Mouse (Mus musculus) hindbrain, embryonic 12.5 days (tissue): ENCODE measurements around the gene Cdan1. TPM values are rescaled to one million over a fixed set of nuclear protein-coding genes. Genes with fewer than 3 reads are reported as not detected.
"Not testable (repeated sequence)": the region's sequence is repeated elsewhere in the genome, so short reads cannot be mapped to it uniquely, and the experiment has no call there.

ENCODE experiments used
- ATAC-seq: fragments of 200-750 bp; cut with Nextera tagmentation; 2 replicates; pipeline ENCODE4 v1.8.0; 2017; ENCODE audit warnings: moderate TSS enrichment; ENCODE audit not compliant: low FRiP score
- H3K27ac ChIP-seq: fragments of 300-500 bp; sonication (generic); 2 replicates; pipeline ENCODE4 v1.5.1; 2016; ENCODE audit warnings: mild to moderate bottlenecking
- H3K27me3 ChIP-seq: fragments of 300-500 bp; sonication (generic); 2 replicates; pipeline ENCODE4 v1.6.1; 2016; ENCODE audit warnings: mild to moderate bottlenecking
- H3K36me3 ChIP-seq: fragments of 300-500 bp; sonication (generic); 2 replicates; pipeline ENCODE4 v1.6.1; 2016; ENCODE audit warnings: mild to moderate bottlenecking
- H3K4me1 ChIP-seq: fragments of 300-500 bp; sonication (generic); 2 replicates; pipeline ENCODE4 v1.6.1; 2016
- H3K4me2 ChIP-seq: fragments of 300-500 bp; sonication (generic); replicated peaks from 2 replicates; pipeline ENCODE4 v1.6.1; 2016; ENCODE audit warnings: mild to moderate bottlenecking
- H3K4me3 ChIP-seq: fragments of 300-500 bp; sonication (generic); 2 replicates; pipeline ENCODE4 v1.5.1; 2016; ENCODE audit warnings: mild to moderate bottlenecking
- H3K9ac ChIP-seq: fragments of 300-500 bp; sonication (generic); 2 replicates; pipeline ENCODE4 v1.6.1; 2016; ENCODE audit warnings: mild to moderate bottlenecking, moderate library complexity
- H3K9me3 ChIP-seq: fragments of 300-500 bp; sonication (generic); replicated peaks from 2 replicates; pipeline ENCODE4 v1.6.1; 2016; ENCODE audit warnings: mild to moderate bottlenecking
- WGBS: fragments of 180-500 bp; shearing (Covaris S2); methylation state at CpG from one replicate; pipeline ENCODE4 v1.1.7; 2016; 5-methylcytosine and 5-hydroxymethylcytosine counted together
- polyA plus RNA-seq: library from polyadenylated mRNA; unstranded; fragments of >200 nt; fragmentation: Nextera tagmentation; extraction: Ambion mirVana; gene quantifications from 2 replicates; pipeline ENCODE4 v1.2.1, GENCODE M21; 2016

The Cdan1 gene
- polyA plus RNA-seq, 1 experiment from 2014 or later = 11.1 TPM

DNA sequence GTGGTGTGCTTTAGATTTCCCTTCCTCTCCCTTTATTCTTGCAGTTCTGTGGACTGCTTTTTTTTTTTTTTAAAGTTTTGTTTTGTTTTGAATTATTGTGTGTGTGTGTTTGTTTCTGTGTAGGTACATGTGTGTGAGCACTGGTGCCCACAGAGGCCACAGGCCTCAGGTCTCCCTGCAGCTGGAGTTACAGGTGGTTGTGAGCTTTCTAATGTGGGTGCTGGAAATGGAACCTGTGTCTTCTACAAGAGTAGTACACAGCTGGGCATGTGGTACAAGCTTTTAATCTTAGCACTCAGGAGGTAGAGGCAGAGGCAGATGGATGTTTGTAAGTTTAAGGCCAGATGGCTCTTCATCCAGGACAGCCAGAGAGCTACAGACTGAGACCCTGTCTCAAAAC lies 142.9 kb downstream of the Cdan1 start:
- Histone ChIP-seq H3K27me3 (no peaks in the 10 kb centered on the region), H3K9ac (no peak overlapping the region), H3K36me3 (peaks cover 16% of the 10 kb centered on the region), H3K4me3 (no peak overlapping the region), H3K4me2 (no peak overlapping the region), H3K4me1 (no peaks in the 10 kb centered on the region), H3K27ac (no peak overlapping the region), H3K9me3 (no peaks in the 10 kb centered on the region)
- no peak for ATAC-seq

DNA sequence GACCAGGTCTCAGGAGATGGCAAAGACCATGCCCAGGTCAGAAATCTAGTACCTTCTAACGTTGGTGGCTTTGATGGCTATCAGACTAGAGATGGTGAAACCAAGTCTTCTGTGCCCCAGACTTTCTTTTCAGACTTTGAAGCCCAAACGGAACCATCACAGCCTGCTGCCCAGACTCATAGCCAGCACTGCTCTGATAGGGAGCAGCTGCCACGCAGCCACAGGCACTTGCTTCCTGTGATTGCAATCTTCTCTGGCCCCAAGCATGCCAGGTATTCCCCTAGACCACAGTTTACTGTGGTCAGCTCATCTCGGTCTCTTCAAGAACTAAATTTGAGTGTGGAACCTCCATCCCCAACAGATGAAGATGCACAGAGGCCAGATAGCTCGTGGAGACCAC lies 147.3 kb downstream of the Cdan1 start:
- Histone ChIP-seq H3K4me3 (no peak overlapping the region), H3K36me3 (peaks cover 22% of the 10 kb centered on the region), H3K4me1 (no peaks in the 10 kb centered on the region), H3K9me3 (no peaks in the 10 kb centered on the region), H3K4me2 (no peak overlapping the region), H3K27me3 (no peaks in the 10 kb centered on the region), H3K27ac (no peak overlapping the region), H3K9ac (no peak overlapping the region)
- ATAC-seq = no peak
- WGBS = 78% methylated on average over 5 of the region's 5 CpGs

DNA sequence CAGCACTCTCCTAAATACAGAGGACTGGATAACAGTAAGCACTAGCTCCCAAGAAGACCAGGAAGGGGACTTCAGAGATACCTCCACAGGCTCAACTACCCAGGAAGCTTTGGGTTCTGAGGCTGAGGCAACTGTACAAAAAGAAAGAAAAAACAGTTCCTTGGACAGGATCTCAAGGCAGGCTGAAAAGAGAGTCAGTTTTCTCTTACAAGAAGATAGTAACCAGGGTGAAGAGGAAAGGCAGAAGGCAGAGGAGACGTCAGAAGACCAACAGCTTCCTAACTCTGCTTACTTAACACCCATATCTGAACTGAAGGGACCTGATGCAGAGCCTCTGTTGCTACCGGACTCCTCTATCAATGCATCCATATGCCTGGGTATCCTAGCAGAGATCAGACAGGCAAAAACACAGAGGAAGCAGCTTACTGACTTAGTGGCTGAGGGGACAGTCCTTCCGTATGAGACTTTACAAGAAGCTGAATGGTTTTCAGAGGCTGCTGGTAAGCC lies 149.5 kb downstream of the Cdan1 start:
- Histone ChIP-seq H3K4me3 (no peak overlapping the region), H3K36me3 (peaks cover 45% of the 10 kb centered on the region), H3K27ac (no peak overlapping the region), H3K9ac (no peak overlapping the region), H3K9me3 (no peaks in the 10 kb centered on the region), H3K27me3 (no peaks in the 10 kb centered on the region), H3K4me1 (no peaks in the 10 kb centered on the region), H3K4me2 (no peak overlapping the region)
- WGBS = 89% methylated on average over 3 of the region's 3 CpGs
- no peak for ATAC-seq

DNA sequence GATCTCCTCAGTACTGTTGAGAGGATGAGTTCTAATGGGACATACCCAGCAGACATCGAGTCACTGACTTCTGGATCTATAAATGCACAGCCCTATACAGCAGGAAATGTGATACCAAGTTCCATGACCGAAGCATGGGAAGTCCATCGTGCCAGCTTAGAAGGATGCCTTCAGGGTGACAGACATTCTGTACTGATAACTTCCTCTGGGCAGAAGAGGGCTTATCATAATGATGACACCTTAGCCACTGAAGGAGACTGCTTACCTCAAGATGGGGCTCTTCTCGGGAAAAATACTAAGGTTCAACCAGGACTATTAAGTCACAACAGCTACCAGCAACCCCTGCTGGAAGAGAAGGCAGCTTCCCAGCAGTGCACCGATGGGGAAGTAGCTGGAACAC lies 152.2 kb downstream of the Cdan1 start:
- H3K9ac ChIP-seq = no peak overlapping the region
- H3K36me3 ChIP-seq = peaks cover 41% of the 10 kb centered on the region
- no peak for ATAC-seq
- H3K27ac ChIP-seq = no peak overlapping the region
- H3K27me3 ChIP-seq = no peaks in the 10 kb centered on the region
- no peaks in the 10 kb centered on the region for H3K4me1 ChIP-seq
- H3K4me3 ChIP-seq = no peak overlapping the region
- WGBS = 85% methylated on average over 5 of the region's 5 CpGs
- no peaks in the 10 kb centered on the region for H3K9me3 ChIP-seq
- H3K4me2 ChIP-seq = no peak overlapping the region

DNA sequence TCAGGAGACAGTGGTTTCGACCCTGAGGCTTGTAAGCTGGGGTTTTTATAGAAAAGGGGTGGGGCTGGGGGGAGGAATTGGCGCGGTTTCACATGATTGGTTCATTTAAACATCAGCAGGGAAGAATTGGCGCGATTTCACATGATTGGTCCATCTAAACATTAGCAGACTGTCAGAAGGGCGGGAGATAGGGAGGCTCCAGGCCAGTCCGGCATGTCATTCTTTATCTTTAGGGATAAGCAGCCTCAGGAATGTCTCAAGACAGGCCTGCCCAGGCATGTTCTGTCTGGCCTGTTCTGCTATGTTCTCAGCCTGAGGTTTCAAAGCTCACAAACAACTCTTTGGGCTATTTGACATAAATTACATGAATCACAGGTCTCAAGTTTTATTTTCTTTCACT lies 168.8 kb downstream of the Cdan1 start:
- not testable (repeated sequence) for H3K9me3 ChIP-seq, H3K4me1 ChIP-seq, H3K27ac ChIP-seq, H3K4me3 ChIP-seq, H3K9ac ChIP-seq, H3K4me2 ChIP-seq, ATAC-seq, H3K27me3 ChIP-seq
- 90% methylated on average over 7 of the region's 7 CpGs for WGBS
- peaks cover 15% of the 10 kb centered on the region; the same call in 1 of the 2 replicates for H3K36me3 ChIP-seq

DNA sequence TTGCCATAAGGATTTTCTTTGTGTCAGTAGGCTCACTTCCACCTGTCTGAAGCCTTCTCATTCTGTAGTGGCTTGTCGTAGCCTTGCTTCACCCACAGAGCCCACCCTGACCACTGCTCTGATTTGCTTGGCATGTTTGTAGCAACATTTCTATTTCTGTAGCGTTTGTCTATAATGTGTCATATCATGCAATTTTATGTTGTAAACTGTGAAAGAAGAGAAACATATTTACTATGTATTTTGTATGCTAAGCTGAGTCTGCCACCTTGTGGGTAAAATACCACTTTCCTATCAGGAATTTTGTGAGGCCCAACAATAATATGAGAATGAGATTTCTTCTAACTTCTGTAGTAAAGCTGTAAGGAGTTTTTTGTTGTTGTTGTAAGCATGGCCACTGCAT lies 179.7 kb downstream of the Cdan1 start:
- Histone ChIP-seq H3K9me3 (no peaks in the 10 kb centered on the region), H3K27ac (no peak overlapping the region), H3K4me3 (no peak overlapping the region), H3K4me1 (no peaks in the 10 kb centered on the region), H3K27me3 (no peaks in the 10 kb centered on the region), H3K4me2 (no peak overlapping the region), H3K9ac (no peak overlapping the region), H3K36me3 (no peaks in the 10 kb centered on the region)
- ATAC-seq = no peak
- 88% methylated on average over 2 of the region's 2 CpGs for WGBS

DNA sequence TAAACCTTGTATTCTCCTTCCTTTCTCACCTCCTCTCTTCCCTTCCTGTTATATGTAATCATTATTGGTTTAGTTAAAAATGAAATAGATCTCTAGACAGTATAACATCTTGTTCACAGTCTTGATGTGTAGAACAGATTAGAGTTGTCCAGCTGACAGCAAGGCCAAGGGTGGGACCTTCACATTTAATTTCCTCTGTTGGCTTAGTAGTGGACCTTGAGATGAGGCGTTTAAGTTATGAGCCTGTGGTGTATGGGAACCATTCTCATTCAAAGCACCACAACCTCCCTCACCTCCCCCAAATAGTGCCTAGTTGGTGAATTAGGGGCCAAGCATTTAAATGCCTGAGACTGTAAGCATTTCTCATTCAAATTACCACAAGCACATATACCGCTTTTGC lies 182.5 kb downstream of the Cdan1 start:
- Histone ChIP-seq H3K4me2 (no peak overlapping the region), H3K27me3 (no peaks in the 10 kb centered on the region), H3K4me3 (no peak overlapping the region), H3K4me1 (no peaks in the 10 kb centered on the region), H3K9me3 (no peaks in the 10 kb centered on the region), H3K27ac (no peak overlapping the region), H3K9ac (no peak overlapping the region), H3K36me3 (no peaks in the 10 kb centered on the region)
- WGBS = 91% methylated on average over 2 of the region's 2 CpGs
- ATAC-seq = no peak

Other genes with a start within 250 kb of the Cdan1 start
- gene Haus2, start 240.7 kb downstream of the Cdan1 start, polyA plus RNA-seq = 31.3 and 32.2 TPM in 2 replicates
- gene Lrrc57, start 240.6 kb downstream of the Cdan1 start, polyA plus RNA-seq = 35.6 and 38.6 TPM in 2 replicates
- 6.0 and 6.3 TPM in 2 replicates for gene Stard9, start 221.0 kb downstream of the Cdan1 start, polyA plus RNA-seq
- 14.0 and 15.2 TPM in 2 replicates for gene Ttbk2, start 476 bp upstream of the Cdan1 start, polyA plus RNA-seq
- 28.6 and 33.4 TPM in 2 replicates for gene Ubr1, start 120.6 kb upstream of the Cdan1 start, polyA plus RNA-seq
- gene Tmem62, start 126.9 kb upstream of the Cdan1 start, polyA plus RNA-seq = 6.2 and 6.3 TPM in 2 replicates
- 59.1 and 61.0 TPM in 2 replicates for gene Ccndbp1, start 158.3 kb upstream of the Cdan1 start, polyA plus RNA-seq
- 5.3 and 6.8 TPM in 2 replicates for gene Epb42, start 186.9 kb upstream of the Cdan1 start, polyA plus RNA-seq
- gene Tgm5, start 235.7 kb upstream of the Cdan1 start, polyA plus RNA-seq = not detected in 2 replicates